Mouse (Mus musculus): ENCODE data around the gene Ctrc.
A peak's percentile ranks its signal among the peaks of the same experiment; 100 is the strongest.
"Not testable (repeated sequence)": the region's sequence is repeated elsewhere in the genome, so short reads cannot be mapped to it uniquely, and the experiment has no call there.

Gene Ctrc

GRCm38 (mm10) chr4:141781201-141781985, 64.8 kb downstream of the Ctrc start:
- no peak for DNase-seq

DNA sequence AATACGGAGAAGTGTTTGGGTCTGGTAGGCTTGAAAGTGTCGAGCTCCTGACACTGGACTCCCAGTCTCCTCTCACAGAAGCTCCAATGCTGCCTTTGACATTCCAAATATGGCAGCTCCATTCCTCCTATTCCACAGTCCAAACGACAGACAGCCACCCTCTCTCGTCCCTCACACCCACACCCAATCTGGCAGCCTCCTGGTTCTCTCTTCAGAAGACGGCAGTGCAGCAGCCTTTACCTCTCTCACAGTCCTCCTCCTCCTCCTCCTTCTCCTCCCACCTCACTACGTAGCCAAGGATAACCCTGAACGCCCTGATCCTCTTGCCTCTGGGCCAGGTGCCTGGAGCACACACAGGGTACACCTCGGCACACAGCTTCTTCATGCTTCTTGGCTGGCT, 66.3 kb downstream of the Ctrc start:
- DNase-seq, result no peak

DNA sequence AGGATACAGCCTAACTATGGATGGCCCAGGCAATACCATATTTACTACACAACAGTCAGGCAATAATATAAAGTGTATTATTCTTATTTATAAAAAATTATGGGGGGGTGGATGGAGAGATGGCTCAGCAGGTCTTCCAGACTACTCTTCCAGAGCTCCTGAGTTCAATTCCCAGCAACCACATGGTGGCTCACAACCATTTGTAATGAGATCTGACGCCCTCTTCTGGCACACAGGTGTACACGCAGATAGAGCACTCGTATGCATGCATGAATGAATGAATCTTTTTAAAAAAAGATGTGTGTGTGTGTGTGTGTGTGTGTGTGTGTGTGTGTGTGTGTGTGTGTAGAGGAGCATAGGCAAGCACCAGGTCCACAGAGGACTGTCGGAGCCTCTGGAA, 73.1 kb downstream of the Ctrc start:
- not testable (repeated sequence) for DNase-seq

- no peak for DNase-seq
Observed at GRCm38 (mm10) chr4:141771823-141772222, 74.3 kb downstream of the Ctrc start.

GRCm38 (mm10) chr4:141769501-141770160, 76.5 kb downstream of the Ctrc start:
- no peak for DNase-seq

GRCm38 (mm10) chr4:141767353-141768036, 78.7 kb downstream of the Ctrc start:
- DNase-seq, result no peak

DNA sequence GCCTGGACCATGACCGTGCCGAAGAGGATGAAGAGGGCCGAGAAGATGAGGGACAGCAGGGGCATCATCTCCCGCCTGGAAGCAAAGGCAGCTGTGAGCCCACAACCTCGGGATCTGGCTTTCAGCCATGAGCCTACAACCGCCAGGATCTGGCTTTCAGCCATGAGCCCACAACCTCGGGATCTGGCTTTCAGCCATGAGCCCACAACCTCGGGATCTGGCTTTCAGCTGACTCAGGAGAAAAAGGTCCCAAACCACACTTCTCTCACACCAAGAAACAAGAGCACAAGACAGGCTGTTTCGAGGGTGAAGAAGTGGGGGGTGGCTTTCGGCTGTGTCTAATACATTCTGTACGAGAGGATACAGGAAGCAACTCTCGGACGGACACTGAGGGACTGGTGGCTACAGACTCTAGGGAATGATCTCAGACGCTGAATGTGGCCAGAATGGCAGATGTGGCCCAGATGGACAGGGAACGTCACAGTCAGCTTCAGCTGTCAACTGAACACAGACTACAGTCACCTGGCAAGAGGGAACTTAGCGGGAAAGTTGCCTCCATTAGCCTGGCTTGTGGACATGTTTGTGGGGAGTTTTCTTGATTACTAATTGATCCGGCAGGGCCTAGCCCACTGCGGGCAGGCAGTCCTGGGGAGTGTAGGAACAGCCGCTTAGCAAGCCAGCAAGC, 79.3 kb downstream of the Ctrc start:
- no peak for DNase-seq

DNA sequence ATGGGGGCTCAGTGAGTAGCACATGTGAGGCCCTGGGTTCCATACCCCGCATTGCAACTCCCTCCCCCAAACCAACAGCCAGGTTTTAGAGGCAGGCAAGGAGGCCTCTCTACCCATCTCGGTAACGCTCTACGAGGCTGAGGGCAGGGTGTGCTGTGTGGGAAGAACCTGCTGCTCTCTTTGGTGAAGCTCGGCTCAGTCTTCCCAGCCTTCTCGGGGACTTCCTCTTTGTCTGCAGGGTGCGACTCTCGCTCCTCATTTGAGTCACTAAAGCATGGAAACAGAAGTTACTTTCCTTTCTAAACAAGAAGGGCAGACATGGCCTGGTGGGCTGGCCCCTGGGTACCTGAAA, 79.9 kb downstream of the Ctrc start:
- DNase-seq, result peak; percentile 21 to 26

DNA sequence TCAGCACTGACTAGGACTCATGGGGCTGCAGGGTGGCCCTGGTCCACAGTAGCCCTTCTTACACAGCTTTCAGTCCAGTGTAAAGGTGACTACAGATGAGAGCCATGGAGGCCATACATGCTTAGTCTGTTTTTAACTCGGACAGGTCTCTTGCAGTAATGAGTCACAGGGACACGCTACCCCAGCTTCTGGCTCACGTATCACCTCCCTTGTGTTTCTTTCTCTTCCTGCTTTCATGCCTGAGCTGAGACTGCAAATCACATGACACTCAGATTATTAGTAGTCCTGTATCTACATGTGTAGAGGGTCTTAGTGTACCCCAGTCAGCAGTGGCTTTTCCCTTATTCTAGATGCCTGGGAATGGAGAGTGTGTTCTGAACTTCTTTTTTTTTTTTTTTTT, 81.2 kb downstream of the Ctrc start:
- no peak for DNase-seq
